Mouse (Mus musculus) kidney, adult 18-20 months (tissue): ENCODE results near the gene Aldh9a1.
"Not testable (repeated sequence)": the region's sequence is repeated elsewhere in the genome, so short reads cannot be mapped to it uniquely, and the experiment has no call there.

Experiments used
- DNase-seq: peaks from one replicate; pipeline ENCODE4 v3.0.0; 2021

Gene Aldh9a1

GRCm38 (mm10) chr1:167349815-167350596 lies at the start of gene Aldh9a1:
Gene Aldh9a1 (plus strand): TSS chr1:167349991.
- peak; percentile 96 for DNase-seq

- no peak for DNase-seq
Observed at GRCm38 (mm10) chr1:167300122-167300521, 49.7 kb upstream of the Aldh9a1 start.

GRCm38 (mm10) chr1:167305501-167306137 lies 44.2 kb upstream of the Aldh9a1 start:
- DNase-seq = no peak

- DNase-seq = peak; percentile 51
Observed at GRCm38 (mm10) chr1:167306451-167307240, 43.1 kb upstream of the Aldh9a1 start.

DNA sequence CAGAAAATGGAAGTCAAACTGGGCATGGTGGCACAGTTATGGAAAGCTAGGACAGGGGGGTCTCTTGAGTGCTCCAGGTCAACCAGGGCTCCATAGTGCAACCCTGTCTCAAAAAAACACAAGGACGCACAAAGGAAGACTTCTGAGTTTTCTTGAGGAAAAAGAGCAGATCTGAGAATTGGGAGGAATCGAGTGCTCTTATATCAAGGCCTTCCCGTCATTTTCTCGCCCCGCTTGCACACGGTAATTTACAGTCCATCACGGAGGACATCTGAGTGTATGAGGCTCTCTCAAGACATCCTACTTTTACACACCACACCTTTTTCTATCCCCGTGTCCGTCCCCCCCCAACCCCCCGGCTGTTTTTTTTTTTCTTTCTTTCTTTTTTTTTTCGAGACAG lies 42.1 kb upstream of the Aldh9a1 start:
- no peak for DNase-seq

GRCm38 (mm10) chr1:167308261-167309054 lies 41.3 kb upstream of the Aldh9a1 start, which contains the start of gene Tmco1:
Gene Tmco1 (plus strand): TSS chr1:167308378.
- DNase-seq = peak; percentile 97

DNA sequence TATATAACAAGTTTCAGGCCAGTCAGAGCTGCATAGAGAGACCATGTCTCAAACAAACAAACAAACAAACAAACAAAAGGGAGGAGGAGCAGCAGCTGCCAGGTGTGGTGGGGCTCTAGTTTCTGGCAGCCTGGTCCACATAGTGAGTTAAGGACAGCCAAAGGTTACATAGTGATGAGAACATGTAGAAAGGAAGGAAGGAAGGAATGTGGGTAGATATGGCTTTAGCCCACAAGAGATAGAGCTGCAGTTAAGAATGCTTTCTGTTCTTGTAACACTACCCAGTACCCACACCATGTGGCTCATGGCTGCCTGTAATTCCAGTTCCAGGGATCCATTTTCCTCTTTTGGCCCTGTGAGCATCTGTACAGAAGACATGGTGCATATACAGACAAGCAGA lies 37.4 kb upstream of the Aldh9a1 start:
- DNase-seq = no peak

GRCm38 (mm10) chr1:167313220-167313619 lies 36.6 kb upstream of the Aldh9a1 start:
- DNase-seq = no peak

- DNase-seq = no peak
Observed at GRCm38 (mm10) chr1:167321691-167322090, 28.1 kb upstream of the Aldh9a1 start.

DNA sequence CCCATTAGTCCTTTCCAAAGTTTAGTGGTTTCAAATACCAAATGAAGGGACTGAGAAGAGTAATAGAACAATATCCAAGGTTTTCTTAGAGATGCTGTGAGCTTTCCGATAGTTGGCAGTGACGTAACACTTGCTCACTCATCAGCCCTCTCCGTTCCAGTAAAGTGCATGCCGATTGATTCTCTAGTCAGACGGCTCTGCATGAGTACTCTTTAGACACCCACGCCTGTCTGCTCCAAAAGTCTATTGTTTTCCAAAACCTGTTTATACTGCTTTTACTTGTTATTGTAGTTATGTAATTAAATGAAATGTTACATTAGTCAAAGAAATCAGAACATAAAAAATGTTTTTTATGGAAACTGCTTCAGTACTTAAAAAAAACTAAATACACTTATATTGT lies 21.0 kb upstream of the Aldh9a1 start:
- DNase-seq = no peak

DNA sequence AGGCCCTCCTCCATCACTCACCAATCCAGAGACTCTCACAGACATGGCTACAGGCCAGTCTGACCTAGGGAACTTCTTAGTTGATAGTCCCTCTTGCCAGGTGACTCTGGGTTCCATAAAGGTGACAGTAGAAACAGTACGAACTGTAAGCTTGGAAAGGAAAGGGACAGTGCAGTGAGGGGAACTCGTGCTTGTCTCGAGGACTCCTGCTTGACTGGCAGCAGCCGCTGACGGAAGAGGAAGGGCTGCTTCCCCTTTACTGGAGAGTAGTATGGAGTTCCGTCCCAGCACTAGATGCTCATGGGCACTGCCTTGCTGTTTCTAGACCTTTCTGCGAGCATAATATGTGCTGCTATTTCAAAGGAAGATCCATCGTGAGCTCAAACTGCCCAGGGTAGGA lies 18.7 kb upstream of the Aldh9a1 start:
- DNase-seq = no peak

GRCm38 (mm10) chr1:167336398-167336797 lies 13.4 kb upstream of the Aldh9a1 start:
- DNase-seq = no peak

DNA sequence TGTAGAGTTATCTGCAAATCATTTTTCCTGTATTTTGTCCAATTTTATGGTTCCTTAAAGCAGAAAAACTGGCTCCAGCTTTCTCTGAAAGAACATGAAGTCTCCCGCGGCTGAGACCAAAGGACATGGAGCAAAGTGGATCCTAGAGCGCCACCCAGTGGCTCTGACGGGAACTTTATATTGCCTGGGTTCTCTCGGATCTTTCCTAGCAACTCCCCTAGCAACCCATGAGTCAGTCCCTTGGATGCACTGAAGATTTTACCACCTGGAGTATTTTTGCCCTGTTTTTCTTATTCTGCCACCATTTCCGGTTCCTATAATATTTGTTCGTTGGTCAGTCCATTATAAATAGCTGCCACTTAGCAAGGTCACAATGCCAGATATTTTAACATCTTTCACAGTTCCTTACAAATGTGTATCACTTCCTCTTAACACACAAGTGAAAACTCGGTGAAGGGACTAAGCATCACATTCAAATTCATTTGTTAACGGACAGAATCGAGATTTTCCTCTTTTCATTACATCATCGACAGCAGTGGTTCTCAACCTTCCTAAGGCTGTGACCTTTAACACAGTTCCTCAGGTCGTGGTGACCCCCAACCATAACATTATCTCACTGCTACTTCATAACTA lies 12.2 kb upstream of the Aldh9a1 start:
- DNase-seq = peak; percentile 86

- DNase-seq = no peak
Observed at GRCm38 (mm10) chr1:167339177-167339781, 10.5 kb upstream of the Aldh9a1 start.

DNA sequence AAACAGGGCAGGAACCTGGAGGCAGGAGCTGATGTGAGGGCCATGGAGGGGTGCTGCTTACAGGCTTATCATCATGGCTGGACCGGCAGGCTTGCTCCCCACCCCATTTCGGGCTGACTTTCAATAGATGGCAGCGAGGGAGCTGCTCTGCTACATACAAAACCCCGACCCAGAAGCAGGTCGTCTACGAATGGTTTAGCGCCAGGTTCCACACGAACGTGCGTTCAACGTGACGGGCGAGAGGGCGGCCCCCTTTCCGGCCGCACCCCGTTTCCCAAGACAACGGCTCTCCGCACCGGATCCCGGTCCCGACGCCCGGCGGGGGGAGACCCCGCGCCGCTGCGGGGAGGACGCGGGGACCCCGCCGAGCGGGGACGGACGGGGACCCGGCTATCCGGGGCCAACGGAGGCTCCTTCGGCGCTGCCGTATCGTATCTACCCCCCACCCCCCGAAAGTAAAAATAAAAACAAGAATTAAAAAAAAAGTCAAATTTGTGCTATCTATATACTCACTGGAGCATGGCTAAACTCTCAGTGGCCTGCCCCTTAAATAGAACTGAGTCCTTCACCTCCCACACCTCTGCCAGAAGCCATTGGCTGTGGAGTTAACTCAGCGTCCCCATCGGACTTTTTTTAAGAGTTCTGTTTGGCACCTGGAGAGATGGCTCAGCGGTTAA lies 9.5 kb upstream of the Aldh9a1 start:
- DNase-seq = no peak

GRCm38 (mm10) chr1:167340910-167341528 lies 8.8 kb upstream of the Aldh9a1 start:
- no peak for DNase-seq

- DNase-seq = no peak
Observed at GRCm38 (mm10) chr1:167342831-167343230, 7.0 kb upstream of the Aldh9a1 start.

DNA sequence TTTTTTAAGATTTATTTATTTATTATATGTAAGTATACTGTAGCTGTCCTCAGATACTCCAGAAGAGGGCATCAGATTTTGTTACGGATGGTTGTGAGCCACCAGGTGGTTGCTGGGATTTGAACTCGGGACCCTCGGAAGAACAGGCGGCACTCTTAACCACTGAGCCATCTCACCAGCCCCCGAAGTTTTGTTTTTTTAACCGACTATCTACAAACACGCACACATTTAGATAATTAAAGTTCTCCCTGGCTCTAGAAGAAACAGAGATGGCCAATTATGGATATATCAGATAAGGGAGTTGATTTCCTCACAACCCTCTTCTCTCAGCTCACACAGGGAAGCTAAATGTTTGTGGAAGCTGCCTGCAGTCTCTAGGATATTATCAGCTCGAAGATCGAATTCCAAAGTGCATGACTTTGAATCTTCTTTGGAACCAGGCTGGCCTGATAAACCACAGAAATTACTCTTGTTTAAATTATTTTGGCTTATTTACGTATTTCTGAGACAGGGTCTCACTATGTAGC lies 3.7 kb upstream of the Aldh9a1 start:
- not testable (repeated sequence) for DNase-seq

- not testable (repeated sequence) for DNase-seq
Observed at GRCm38 (mm10) chr1:167349206-167349605, 585 bp upstream of the Aldh9a1 start.
